Mouse (Mus musculus): ENCODE measurements around the gene Nusap1.

- TF ChIP-seq CTCF (IDR thresholded peaks at IDR 0.05; ENCODE audit: borderline replicate concordance, control insufficient read depth, extremely low read depth, insufficient read depth, low read length, poor library complexity) (no peak), POLR2A (IDR thresholded peaks at IDR 0.05; ENCODE audit: control insufficient read depth, extremely low read depth, insufficient read depth, low read length, poor library complexity) (no peak)
Observed at GRCm38 (mm10) chr2:119641214-119641912, 23.3 kb downstream of the Nusap1 start.

Measured in thymus, adult 2 months (tissue).